Mouse (Mus musculus): ENCODE data around the gene Adgrg2. TPM values are rescaled to one million over a fixed set of nuclear protein-coding genes. Genes with fewer than 3 reads are reported as not detected.

Adgrg2 gene
- polyA plus RNA-seq, 1 experiment = 0.61 TPM

DNA sequence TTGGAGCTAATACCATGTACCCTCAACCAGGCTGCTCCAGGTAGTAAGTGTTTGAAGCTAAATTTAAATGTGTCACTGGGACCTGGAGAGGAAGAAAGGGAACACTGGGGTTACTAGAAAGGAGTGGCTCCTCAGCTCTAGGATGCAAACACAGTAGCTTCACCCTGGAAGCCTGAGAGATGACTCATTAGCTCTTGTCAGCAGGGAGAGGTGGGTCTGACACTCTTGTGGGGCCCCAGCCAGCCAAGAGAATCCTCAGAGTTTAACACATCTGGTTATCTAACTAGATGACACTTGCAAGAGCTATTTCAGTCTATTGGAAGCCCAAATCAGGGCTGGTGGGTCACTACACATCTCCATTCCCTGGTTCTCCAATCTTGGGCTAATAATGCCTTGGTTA, 50.8 kb downstream of the Adgrg2 start:
- no peak for TF ChIP-seq EP300 (IDR thresholded peaks at IDR 0.05; ENCODE audit: insufficient read depth, low read depth, low read length)
- no peak for TF ChIP-seq POLR2A (IDR thresholded peaks at IDR 0.05; ENCODE audit: insufficient read depth, low read length)
- no peaks in the 10 kb centered on the region for H3K36me3 ChIP-seq (ENCODE audit: control insufficient read depth, insufficient read depth, low read length, poor library complexity, severe bottlenecking)
- no peak overlapping the region for H3K4me3 ChIP-seq (ENCODE audit: low read depth, low read length)
- no peak overlapping the region for H3K27ac ChIP-seq (ENCODE audit: insufficient read depth, low read length)
- no peak overlapping the region for H3K9ac ChIP-seq (ENCODE audit: low read depth, poor library complexity, severe bottlenecking)
- H3K4me1 ChIP-seq (ENCODE audit: control insufficient read depth, insufficient read depth, low read length) = no peaks in the 10 kb centered on the region
- H3K9me3 ChIP-seq (replicated peaks; ENCODE audit: control insufficient read depth, insufficient read depth, low read length, poor library complexity, severe bottlenecking) = no peaks in the 10 kb centered on the region
- no peaks in the 10 kb centered on the region for H3K27me3 ChIP-seq (ENCODE audit: control insufficient read depth, insufficient read depth, low read length, poor library complexity, severe bottlenecking)

- TF ChIP-seq CTCF (IDR thresholded peaks at IDR 0.05; ENCODE audit: low read depth, low read length) (no peak), POLR2A (IDR thresholded peaks at IDR 0.05; ENCODE audit: insufficient read depth, low read length) (no peak), EP300 (IDR thresholded peaks at IDR 0.05; ENCODE audit: insufficient read depth, low read depth, low read length) (no peak)
- Histone ChIP-seq H3K36me3 (ENCODE audit: control insufficient read depth, insufficient read depth, low read length, poor library complexity, severe bottlenecking) (no peaks in the 10 kb centered on the region), H3K9me3 (replicated peaks; ENCODE audit: control insufficient read depth, insufficient read depth, low read length, poor library complexity, severe bottlenecking) (no peaks in the 10 kb centered on the region), H3K4me3 (ENCODE audit: low read depth, low read length) (no peak overlapping the region), H3K4me1 (ENCODE audit: control insufficient read depth, insufficient read depth, low read length) (no peaks in the 10 kb centered on the region), H3K27me3 (ENCODE audit: control insufficient read depth, insufficient read depth, low read length, poor library complexity, severe bottlenecking) (no peaks in the 10 kb centered on the region), H3K27ac (ENCODE audit: insufficient read depth, low read length) (no peak overlapping the region), H3K9ac (ENCODE audit: low read depth, poor library complexity, severe bottlenecking) (no peak overlapping the region)
These were observed 57.9 kb downstream of the Adgrg2 start for GRCm38 (mm10) chrX:160448351-160448750.

DNA sequence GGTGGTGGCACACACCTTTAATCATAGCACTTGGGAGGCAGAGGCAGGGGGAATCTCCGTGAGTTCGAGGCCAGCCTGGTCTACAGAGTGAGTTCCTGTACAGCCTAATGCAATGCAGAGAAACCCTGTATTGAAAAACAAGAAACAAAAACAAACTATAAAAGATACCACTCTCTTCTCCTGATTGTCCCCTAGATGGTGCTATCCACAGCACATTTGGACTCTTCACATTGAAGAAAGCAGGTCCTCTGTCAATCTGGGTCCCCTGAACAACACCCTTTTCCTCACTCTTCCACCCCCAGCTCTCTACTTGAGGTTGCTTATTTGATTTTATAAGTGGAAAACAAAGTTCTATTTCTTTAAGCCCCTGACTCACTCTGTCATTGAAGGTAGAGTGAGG, 58.9 kb downstream of the Adgrg2 start:
- Histone ChIP-seq H3K36me3 (ENCODE audit: control insufficient read depth, insufficient read depth, low read length, poor library complexity, severe bottlenecking) (no peaks in the 10 kb centered on the region), H3K27me3 (ENCODE audit: control insufficient read depth, insufficient read depth, low read length, poor library complexity, severe bottlenecking) (no peaks in the 10 kb centered on the region), H3K9me3 (replicated peaks; ENCODE audit: control insufficient read depth, insufficient read depth, low read length, poor library complexity, severe bottlenecking) (no peaks in the 10 kb centered on the region), H3K27ac (ENCODE audit: insufficient read depth, low read length) (no peak overlapping the region), H3K4me3 (ENCODE audit: low read depth, low read length) (no peak overlapping the region), H3K4me1 (ENCODE audit: control insufficient read depth, insufficient read depth, low read length) (no peaks in the 10 kb centered on the region), H3K9ac (ENCODE audit: low read depth, poor library complexity, severe bottlenecking) (no peak overlapping the region)
- TF ChIP-seq EP300 (IDR thresholded peaks at IDR 0.05; ENCODE audit: insufficient read depth, low read depth, low read length) (no peak), POLR2A (IDR thresholded peaks at IDR 0.05; ENCODE audit: insufficient read depth, low read length) (no peak), CTCF (IDR thresholded peaks at IDR 0.05; ENCODE audit: low read depth, low read length) (no peak)

GRCm38 (mm10) chrX:160455686-160456085, 65.2 kb downstream of the Adgrg2 start:
- no peak for TF ChIP-seq CTCF (IDR thresholded peaks at IDR 0.05; ENCODE audit: low read depth, low read length)
- TF ChIP-seq POLR2A (IDR thresholded peaks at IDR 0.05; ENCODE audit: insufficient read depth, low read length) = no peak
- no peak for TF ChIP-seq EP300 (IDR thresholded peaks at IDR 0.05; ENCODE audit: insufficient read depth, low read depth, low read length)
- Histone ChIP-seq H3K4me3 (ENCODE audit: low read depth, low read length) (no peak overlapping the region), H3K4me1 (ENCODE audit: control insufficient read depth, insufficient read depth, low read length) (no peaks in the 10 kb centered on the region), H3K36me3 (ENCODE audit: control insufficient read depth, insufficient read depth, low read length, poor library complexity, severe bottlenecking) (no peaks in the 10 kb centered on the region), H3K27me3 (ENCODE audit: control insufficient read depth, insufficient read depth, low read length, poor library complexity, severe bottlenecking) (no peaks in the 10 kb centered on the region), H3K9me3 (replicated peaks; ENCODE audit: control insufficient read depth, insufficient read depth, low read length, poor library complexity, severe bottlenecking) (no peaks in the 10 kb centered on the region), H3K27ac (ENCODE audit: insufficient read depth, low read length) (no peak overlapping the region), H3K9ac (ENCODE audit: low read depth, poor library complexity, severe bottlenecking) (no peak overlapping the region)

- H3K27me3 ChIP-seq (ENCODE audit: control insufficient read depth, insufficient read depth, low read length, poor library complexity, severe bottlenecking) = no peaks in the 10 kb centered on the region
- no peaks in the 10 kb centered on the region for H3K4me1 ChIP-seq (ENCODE audit: control insufficient read depth, insufficient read depth, low read length)
- no peak overlapping the region for H3K9ac ChIP-seq (ENCODE audit: low read depth, poor library complexity, severe bottlenecking)
- H3K9me3 ChIP-seq (replicated peaks; ENCODE audit: control insufficient read depth, insufficient read depth, low read length, poor library complexity, severe bottlenecking) = no peaks in the 10 kb centered on the region
- no peak overlapping the region for H3K27ac ChIP-seq (ENCODE audit: insufficient read depth, low read length)
- no peaks in the 10 kb centered on the region for H3K36me3 ChIP-seq (ENCODE audit: control insufficient read depth, insufficient read depth, low read length, poor library complexity, severe bottlenecking)
- H3K4me3 ChIP-seq (ENCODE audit: low read depth, low read length) = no peak overlapping the region
- TF ChIP-seq POLR2A (IDR thresholded peaks at IDR 0.05; ENCODE audit: insufficient read depth, low read length) = no peak
- TF ChIP-seq CTCF (IDR thresholded peaks at IDR 0.05; ENCODE audit: low read depth, low read length) = no peak
- no peak for TF ChIP-seq EP300 (IDR thresholded peaks at IDR 0.05; ENCODE audit: insufficient read depth, low read depth, low read length)
These were observed 80.8 kb downstream of the Adgrg2 start for GRCm38 (mm10) chrX:160471257-160471786.

- no peaks in the 10 kb centered on the region for H3K27me3 ChIP-seq (ENCODE audit: control insufficient read depth, insufficient read depth, low read length, poor library complexity, severe bottlenecking)
- H3K9me3 ChIP-seq (replicated peaks; ENCODE audit: control insufficient read depth, insufficient read depth, low read length, poor library complexity, severe bottlenecking) = no peaks in the 10 kb centered on the region
- H3K4me3 ChIP-seq (ENCODE audit: low read depth, low read length) = no peak overlapping the region
- H3K9ac ChIP-seq (ENCODE audit: low read depth, poor library complexity, severe bottlenecking) = no peak overlapping the region
- no peaks in the 10 kb centered on the region for H3K36me3 ChIP-seq (ENCODE audit: control insufficient read depth, insufficient read depth, low read length, poor library complexity, severe bottlenecking)
- H3K4me1 ChIP-seq (ENCODE audit: control insufficient read depth, insufficient read depth, low read length) = no peaks in the 10 kb centered on the region
- H3K27ac ChIP-seq (ENCODE audit: insufficient read depth, low read length) = no peak overlapping the region
- TF ChIP-seq EP300 (IDR thresholded peaks at IDR 0.05; ENCODE audit: insufficient read depth, low read depth, low read length) = no peak
- TF ChIP-seq CTCF (IDR thresholded peaks at IDR 0.05; ENCODE audit: low read depth, low read length) = no peak
- TF ChIP-seq POLR2A (IDR thresholded peaks at IDR 0.05; ENCODE audit: insufficient read depth, low read length) = no peak
These were observed 99.3 kb downstream of the Adgrg2 start for GRCm38 (mm10) chrX:160489784-160490183.

All from ES-Bruce4 (cell line).